Mouse (Mus musculus) liver, adult 2 months (tissue): Measurements from ENCODE around the gene Slc36a4.

Experiments
- CTCF ChIP-seq: fragments of 200-500 bp; IDR thresholded peaks from 2 replicates; pipeline ENCODE4 v1.5.1; 2011; ENCODE audit warnings: low read depth, low read length, control low read depth
- POLR2A ChIP-seq: fragments of 200-500 bp; IDR thresholded peaks from 2 replicates; pipeline ENCODE4 v1.6.1; 2011; ENCODE audit warnings: low read length, control low read depth; ENCODE audit not compliant: insufficient read depth; ENCODE audit errors: extremely low read depth

DNA sequence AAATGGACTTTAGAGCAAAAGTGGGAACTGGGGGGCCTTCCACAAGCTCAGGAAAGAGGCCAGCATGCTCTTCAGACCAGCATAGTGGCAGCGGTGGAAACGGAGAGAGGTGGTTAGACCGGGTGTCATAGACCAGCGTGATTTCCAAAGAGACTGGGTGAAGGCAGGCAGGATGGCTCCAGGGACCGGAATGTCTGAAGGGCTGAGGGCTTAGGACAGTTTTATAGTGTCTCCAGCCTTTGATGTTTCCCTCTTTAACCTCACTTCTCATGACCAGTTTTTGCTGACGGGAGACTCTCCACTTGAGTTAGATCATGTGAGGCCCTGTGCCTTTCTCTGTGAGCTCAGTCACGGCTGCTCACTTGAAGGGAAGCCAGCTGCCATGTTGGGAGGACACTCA lies 2.1 kb downstream of the Slc36a4 start:
- TF ChIP-seq POLR2A (no peak), CTCF (no peak)
